Mouse (Mus musculus) stomach, embryonic 15.5 days (tissue): ENCODE results near the gene Dnase1. TPM values are rescaled to one million over a fixed set of nuclear protein-coding genes. Genes with fewer than 3 reads are reported as not detected.

Source experiments
- ATAC-seq: fragments of 200-750 bp; cut with Nextera tagmentation; 2 replicates; pipeline ENCODE4 v1.8.0; 2017; ENCODE audit warnings: low read depth, moderate number of reproducible peaks, moderate TSS enrichment; ENCODE audit not compliant: insufficient read depth, low FRiP score
- H3K27ac ChIP-seq: fragments of 300-500 bp; sonication (generic); 2 replicates; pipeline ENCODE4 v1.5.1; 2015; ENCODE audit warnings: mild to moderate bottlenecking, inconsistent platforms
- H3K27me3 ChIP-seq: fragments of 300-500 bp; sonication (generic); replicated peaks from 2 replicates; pipeline ENCODE4 v1.6.1; 2015; ENCODE audit warnings: inconsistent platforms
- H3K36me3 ChIP-seq: fragments of 300-500 bp; sonication (generic); 2 replicates; pipeline ENCODE4 v1.6.1; 2015; ENCODE audit warnings: inconsistent platforms
- H3K4me1 ChIP-seq: fragments of 300-500 bp; sonication (generic); 2 replicates; pipeline ENCODE4 v1.6.1; 2015; ENCODE audit warnings: inconsistent platforms
- H3K4me2 ChIP-seq: fragments of 300-500 bp; sonication (generic); 2 replicates; pipeline ENCODE4 v1.6.1; 2015; ENCODE audit warnings: mild to moderate bottlenecking, inconsistent platforms
- H3K4me3 ChIP-seq: fragments of 300-500 bp; sonication (generic); replicated peaks from 2 replicates; pipeline ENCODE4 v1.5.1; 2015; ENCODE audit warnings: inconsistent platforms
- H3K9ac ChIP-seq: fragments of 300-500 bp; sonication (generic); 2 replicates; pipeline ENCODE4 v1.6.1; 2015; ENCODE audit warnings: inconsistent platforms
- H3K9me3 ChIP-seq: fragments of 300-500 bp; sonication (generic); 2 replicates; pipeline ENCODE4 v1.6.1; 2016; ENCODE audit warnings: inconsistent platforms
- WGBS: fragments of 180-500 bp; shearing (Covaris S2); methylation state at CpG from one replicate; pipeline ENCODE4 v1.1.7; 2015; 5-methylcytosine and 5-hydroxymethylcytosine counted together
- microRNA-seq: library from miRNA; unstranded; fragments of <30 nt; microRNA quantifications from one replicate; pipeline ENCODE4, GENCODE M21; 2016
- polyA plus RNA-seq: library from polyadenylated mRNA; unstranded; fragments of >200 nt; fragmentation: Nextera tagmentation; extraction: Ambion mirVana; gene quantifications from 2 replicates; pipeline ENCODE4 v1.2.1, GENCODE M21; 2015

Dnase1 gene
- polyA plus RNA-seq, 1 experiment from 2014 or later: 4.6 TPM

- Histone ChIP-seq H3K4me2 (no peak overlapping the region), H3K9me3 (no peaks in the 10 kb centered on the region), H3K36me3 (peaks cover 63% of the 10 kb centered on the region), H3K4me1 (no peaks in the 10 kb centered on the region), H3K27me3 (no peaks in the 10 kb centered on the region), H3K9ac (no peak overlapping the region), H3K4me3 (no peak overlapping the region), H3K27ac (no peak overlapping the region)
- WGBS: 92% methylated on average over 8 of the region's 8 CpGs
- ATAC-seq: 0 out of 2 replicates have a peak, but pooled peaks have one; percentile 22
Measured at GRCm38 (mm10) chr16:4087214-4087913, 50.6 kb downstream of the Dnase1 start.

Small RNA genes lying within 50 kb of the gene (microRNA-seq; reads per million reads assigned to microRNA genes)
- not detected for gene Gm23413

Other genes with a start within 250 kb of the Dnase1 start
- gene Olfr15, start 206.1 kb upstream of the Dnase1 start, polyA plus RNA-seq: not detected in 2 replicates
- gene Zfp174, start 189.7 kb upstream of the Dnase1 start, polyA plus RNA-seq: 1.0 and 1.5 TPM in 2 replicates
- 40.3 and 41.0 TPM in 2 replicates for gene Naa60, start 164.6 kb upstream of the Dnase1 start, polyA plus RNA-seq
- 6.0 and 6.2 TPM in 2 replicates for gene Zfp597, start 152.4 kb upstream of the Dnase1 start, polyA plus RNA-seq
- 1.3 and 1.5 TPM in 2 replicates for gene Gm20695, start 152.3 kb upstream of the Dnase1 start, polyA plus RNA-seq
- gene 1700037C18Rik, start 128.3 kb upstream of the Dnase1 start, polyA plus RNA-seq: 5.1 and 6.9 TPM in 2 replicates
- 21.1 and 21.8 TPM in 2 replicates for gene Cluap1, start 128.1 kb upstream of the Dnase1 start, polyA plus RNA-seq
- gene Nlrc3, start 60.3 kb upstream of the Dnase1 start, polyA plus RNA-seq: 0.91 and 0.98 TPM in 2 replicates
- 10.8 and 15.1 TPM in 2 replicates for gene Slx4, start 33.2 kb upstream of the Dnase1 start, polyA plus RNA-seq
- gene Trap1, start 40.9 kb downstream of the Dnase1 start, polyA plus RNA-seq: 87.7 and 91.9 TPM in 2 replicates
- 28.7 and 30.8 TPM in 2 replicates for gene Crebbp, start 177.1 kb downstream of the Dnase1 start, polyA plus RNA-seq